Mouse (Mus musculus) layer of hippocampus, postnatal 36 days (tissue): ENCODE data around the gene Imp3. TPM values are rescaled to one million over a fixed set of nuclear protein-coding genes. Genes with fewer than 3 reads are reported as not detected.

ENCODE experiments used
- DNase-seq, 2 experiments: peaks; one replicate each; pipeline ENCODE4 v3.0.0; 2022
- total RNA-seq, 2 experiments: library from RNA; stranded (reverse); gene quantifications; 2 replicates each; pipeline ENCODE4 v1.2.3; 2021

The Imp3 gene
- total RNA-seq, 2 experiments from 2014 or later = 54.7 to 56.3 TPM

DNA sequence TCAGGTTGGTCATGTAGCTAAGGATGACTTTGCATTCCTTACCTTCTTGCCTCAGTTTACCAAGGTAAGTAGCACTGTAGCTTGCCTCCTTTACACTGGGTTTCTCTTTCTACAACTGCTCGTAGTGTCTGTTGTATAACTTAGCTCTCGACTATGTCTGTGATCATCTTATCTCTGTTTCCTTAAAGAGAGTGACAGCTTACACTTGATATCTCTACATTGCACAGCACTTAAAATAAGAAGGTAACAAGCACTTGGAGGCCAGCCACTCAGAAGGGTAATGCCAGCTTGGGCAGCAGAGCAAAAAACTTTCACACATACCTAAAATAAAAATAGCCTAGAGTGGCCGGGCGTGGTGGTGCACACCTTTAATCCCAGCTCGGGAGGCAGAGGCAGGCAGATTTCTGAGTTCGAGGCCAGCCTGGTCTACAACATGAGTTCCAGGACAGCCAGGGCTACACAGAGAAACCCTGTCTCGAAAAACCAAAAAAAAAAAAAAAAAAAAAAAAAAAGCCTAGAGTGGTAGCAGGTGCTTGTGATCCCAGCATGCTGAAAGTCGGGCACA, 36.8 kb downstream of the Imp3 start:
- no peak for DNase-seq

- no peak for DNase-seq
Measured at GRCm38 (mm10) chr9:56975199-56975598, 37.9 kb downstream of the Imp3 start.

GRCm38 (mm10) chr9:56980186-56980585, 42.9 kb downstream of the Imp3 start:
- no peak for DNase-seq

GRCm38 (mm10) chr9:56981502-56981901, 44.2 kb downstream of the Imp3 start:
- no peak for DNase-seq

Other genes starting within 250 kb of the Imp3 start
- gene Lingo1, start 141.0 kb upstream of the Imp3 start, total RNA-seq = 100 to 1,000 TPM; 235 to 257 TPM
- not detected for gene Odf3l1, start 72.8 kb upstream of the Imp3 start, total RNA-seq
- gene Cspg4, start 72.4 kb upstream of the Imp3 start, total RNA-seq = 10 to 100 TPM; 18.0 to 19.7 TPM
- 1 to 10 TPM; 9.1 to 9.2 TPM for gene Snx33, start 9.1 kb upstream of the Imp3 start, total RNA-seq
- gene Snupn, start 13.4 kb downstream of the Imp3 start, total RNA-seq = 10 to 100 TPM; 15.4 to 17.9 TPM
- 10 to 100 TPM; 30.4 to 31.7 TPM for gene Ptpn9, start 57.4 kb downstream of the Imp3 start, total RNA-seq
- 10 to 100 TPM; 35.5 to 37.1 TPM for gene Sin3a, start 134.6 kb downstream of the Imp3 start, total RNA-seq
- gene Man2c1, start 193.2 kb downstream of the Imp3 start, total RNA-seq = 100 to 1,000 TPM; 145 to 168 TPM
- gene Neil1, start 210.8 kb downstream of the Imp3 start, total RNA-seq = 1 to 10 TPM; 7.7 to 8.5 TPM
- 10 to 100 TPM; 83.4 to 89.3 TPM for gene Commd4, start 220.9 kb downstream of the Imp3 start, total RNA-seq